Mouse (Mus musculus): Measurements from ENCODE around the gene Cnot9.

DNA sequence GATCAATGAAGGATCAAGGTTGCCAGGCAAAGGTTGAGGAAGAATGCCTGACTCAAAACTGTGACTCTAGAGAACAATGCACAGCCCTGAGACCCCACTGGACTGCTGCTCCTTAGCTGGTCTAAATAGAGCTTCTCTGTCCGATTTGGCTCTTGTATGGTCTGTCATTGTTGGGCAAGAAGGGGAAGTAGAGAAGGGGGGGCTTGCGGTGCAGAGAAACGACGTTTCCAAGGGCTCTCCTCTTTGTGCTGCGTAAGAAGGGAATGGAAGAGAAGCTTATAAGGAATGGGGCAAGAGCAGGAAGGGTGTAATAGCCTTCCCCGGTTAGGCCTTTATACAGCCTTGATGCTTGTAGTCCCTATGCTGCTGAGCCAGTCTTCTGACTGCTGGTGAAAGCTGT lies 60.0 kb downstream of the Cnot9 start:
- TF ChIP-seq CTCF (IDR thresholded peaks at IDR 0.05; ENCODE audit: low read depth) = no peak
- no peak for TF ChIP-seq EP300 (IDR thresholded peaks at IDR 0.05; ENCODE audit: low read depth)
